Mouse (Mus musculus) midbrain, embryonic 11.5 days (tissue): ENCODE results near the gene Pxk. TPM values are rescaled to one million over a fixed set of nuclear protein-coding genes. Genes with fewer than 3 reads are reported as not detected.
A peak's percentile ranks its signal among the peaks of the same experiment; 100 is the strongest.

ENCODE experiments used
- ATAC-seq: fragments of 200-750 bp; cut with Nextera tagmentation; 2 replicates; pipeline ENCODE4 v1.8.0; 2017; ENCODE audit warnings: moderate TSS enrichment, moderate library complexity; ENCODE audit not compliant: low FRiP score
- DNase-seq: peaks from one replicate; pipeline ENCODE4 v3.0.0; 2015; ENCODE audit warnings: low spot score; ENCODE audit errors: missing footprints
- H3K27ac ChIP-seq: fragments of 300-500 bp; sonication (generic); 2 replicates; pipeline ENCODE4 v1.5.1; 2014; ENCODE audit warnings: low read depth, low read length
- H3K27me3 ChIP-seq: fragments of 300-500 bp; sonication (generic); 2 replicates; pipeline ENCODE4 v1.6.1; 2014; ENCODE audit warnings: mild to moderate bottlenecking, low read length, moderate library complexity, mixed read lengths; ENCODE audit not compliant: control insufficient read depth, insufficient read depth
- H3K36me3 ChIP-seq: fragments of 300-500 bp; sonication (generic); 2 replicates; pipeline ENCODE4 v1.6.1; 2014; ENCODE audit warnings: mild to moderate bottlenecking, low read length, moderate library complexity, mixed read lengths; ENCODE audit not compliant: control insufficient read depth, insufficient read depth
- H3K4me1 ChIP-seq: fragments of 300-500 bp; sonication (generic); 2 replicates; pipeline ENCODE4 v1.6.1; 2014; ENCODE audit warnings: low read length; ENCODE audit not compliant: control insufficient read depth, insufficient read depth
- H3K4me2 ChIP-seq: fragments of 300-500 bp; sonication (generic); 2 replicates; pipeline ENCODE4 v1.6.1; 2014; ENCODE audit warnings: mild to moderate bottlenecking, moderate library complexity
- H3K4me3 ChIP-seq: fragments of 300-500 bp; sonication (generic); 2 replicates; pipeline ENCODE4 v1.5.1; 2014; ENCODE audit warnings: low read depth, low read length
- H3K9ac ChIP-seq: fragments of 300-500 bp; sonication (generic); 2 replicates; pipeline ENCODE4 v1.6.1; 2014; ENCODE audit warnings: low read length
- H3K9me3 ChIP-seq: fragments of 300-500 bp; sonication (generic); 2 replicates; pipeline ENCODE4 v1.6.1; 2016; ENCODE audit warnings: low read length; ENCODE audit not compliant: control insufficient read depth
- WGBS: fragments of 180-500 bp; shearing (Covaris S2); extraction: QIAGEN DNeasy Blood & Tissue Kit; methylation state at CpG from one replicate; pipeline ENCODE4 v1.1.7; 2014; 5-methylcytosine and 5-hydroxymethylcytosine counted together
- polyA plus RNA-seq: library from polyadenylated mRNA; unstranded; fragments of >200 nt; fragmentation: Nextera tagmentation; extraction: Ambion mirVana; gene quantifications from 2 replicates; pipeline ENCODE4 v1.2.1, GENCODE M21; 2014

Pxk gene
- polyA plus RNA-seq, 1 experiment from 2014 or later: 23.2 TPM

DNA sequence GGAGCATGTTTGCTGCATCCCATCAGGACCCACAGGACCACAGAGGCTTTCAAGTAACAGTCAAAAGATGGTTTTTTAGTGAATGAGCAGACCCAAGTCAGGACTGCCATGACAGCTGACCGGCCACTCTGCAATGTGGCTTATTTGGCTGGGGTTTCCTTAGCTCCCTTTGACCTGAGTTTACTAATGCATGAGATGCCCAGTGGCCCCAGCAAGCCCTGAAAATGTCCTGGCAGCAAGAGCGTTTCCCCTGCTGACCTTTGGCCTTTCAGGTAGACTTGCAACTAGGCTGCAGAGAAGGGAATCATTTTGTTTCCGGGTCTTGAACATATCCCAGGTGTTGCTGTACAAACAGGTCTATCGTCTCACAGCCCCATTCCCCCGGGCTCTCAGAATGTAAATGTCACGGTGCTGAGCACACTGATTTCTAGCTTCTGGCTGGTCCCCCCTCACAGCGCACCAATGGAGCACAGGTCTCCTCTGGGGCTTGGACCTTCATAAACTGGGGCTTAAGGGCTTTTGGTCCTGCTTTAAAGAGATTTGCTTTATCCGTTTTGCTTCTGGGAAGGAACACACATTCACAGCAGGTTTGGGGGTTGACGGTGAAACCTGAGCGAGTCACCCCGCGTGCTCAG, 93.4 kb downstream of the Pxk start:
- no peaks in the 10 kb centered on the region for H3K36me3 ChIP-seq
- no peak for DNase-seq
- no peak overlapping the region for H3K27ac ChIP-seq
- no peaks in the 10 kb centered on the region for H3K4me1 ChIP-seq
- no peak overlapping the region for H3K4me2 ChIP-seq
- no peaks in the 10 kb centered on the region for H3K27me3 ChIP-seq
- no peak overlapping the region for H3K4me3 ChIP-seq
- WGBS: 75% methylated on average over 12 of the region's 12 CpGs
- H3K9ac ChIP-seq: no peak overlapping the region
- H3K9me3 ChIP-seq: no peaks in the 10 kb centered on the region
- no peak for ATAC-seq

DNA sequence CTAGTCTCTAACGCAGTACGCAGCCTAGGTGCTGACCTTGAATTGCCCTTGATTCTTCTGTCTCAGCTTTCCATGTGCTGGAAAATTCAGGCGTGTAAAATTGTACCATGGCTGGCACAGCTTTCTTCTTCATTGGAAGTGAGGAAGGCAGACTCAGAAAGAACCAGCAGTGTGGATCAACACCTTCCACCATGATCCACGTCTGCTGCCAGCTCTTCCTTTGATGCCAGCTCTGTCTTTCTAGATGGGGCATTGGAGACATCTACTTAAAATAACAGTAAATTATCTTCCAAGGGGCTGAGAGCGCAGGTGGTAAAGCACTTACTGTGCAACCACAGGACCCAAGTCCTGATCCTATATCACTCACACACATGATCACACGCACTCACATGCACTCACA, 94.7 kb downstream of the Pxk start:
- Histone ChIP-seq H3K9ac (no peak overlapping the region), H3K4me3 (no peak overlapping the region), H3K4me2 (no peak overlapping the region), H3K27ac (no peak overlapping the region), H3K36me3 (no peaks in the 10 kb centered on the region), H3K9me3 (no peaks in the 10 kb centered on the region), H3K4me1 (no peaks in the 10 kb centered on the region), H3K27me3 (no peaks in the 10 kb centered on the region)
- WGBS: 86% methylated on average over 6 of the region's 6 CpGs
- DNase-seq (no peak), ATAC-seq (no peak)

DNA sequence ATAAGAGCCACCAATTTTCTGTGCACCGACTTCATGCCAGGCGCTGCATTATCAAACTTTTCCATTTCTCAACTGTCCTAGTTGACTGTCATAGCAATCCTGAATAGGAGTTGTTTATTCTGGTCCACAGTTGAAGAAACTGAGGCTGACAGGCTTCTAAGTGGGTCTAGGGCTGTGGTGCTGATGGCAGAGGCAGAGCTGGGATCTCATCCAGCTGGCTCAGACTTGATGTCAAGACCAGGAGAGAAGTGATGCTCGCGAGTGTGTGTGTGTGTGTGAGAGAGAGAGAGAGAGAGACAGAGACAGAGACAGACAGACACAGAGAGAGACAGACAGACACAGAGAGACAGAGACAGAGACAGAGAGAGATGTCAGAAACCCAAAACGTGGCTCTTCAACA, 102.8 kb downstream of the Pxk start:
- no peak overlapping the region for H3K4me2 ChIP-seq
- no peaks in the 10 kb centered on the region for H3K4me1 ChIP-seq
- H3K27me3 ChIP-seq: no peaks in the 10 kb centered on the region
- WGBS: 82% methylated on average over 5 of the region's 5 CpGs
- no peak for DNase-seq
- no peaks in the 10 kb centered on the region for H3K9me3 ChIP-seq
- ATAC-seq: no peak
- no peak overlapping the region for H3K9ac ChIP-seq
- H3K27ac ChIP-seq: no peak overlapping the region
- H3K36me3 ChIP-seq: no peaks in the 10 kb centered on the region
- no peak overlapping the region for H3K4me3 ChIP-seq

DNA sequence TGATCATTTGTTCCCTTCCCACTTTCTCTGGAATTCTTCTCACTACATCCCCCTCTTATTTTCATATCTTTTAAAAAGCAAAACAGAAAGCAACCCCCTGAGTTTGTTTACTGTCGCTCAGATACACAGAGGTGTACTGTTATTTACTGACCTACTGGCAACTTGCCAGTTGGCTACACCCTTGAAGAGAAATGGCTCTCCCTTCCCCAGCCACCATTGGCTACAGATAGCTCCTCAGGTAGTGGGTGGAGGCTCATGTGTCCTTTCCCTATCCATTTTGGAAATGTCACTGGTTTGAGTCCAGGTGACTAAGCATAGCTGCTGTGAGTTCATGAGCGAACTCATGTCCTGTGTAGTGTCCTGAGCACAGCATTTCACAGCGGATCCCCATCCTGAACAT, 103.7 kb downstream of the Pxk start:
- ATAC-seq: no peak
- Histone ChIP-seq H3K9ac (no peak overlapping the region), H3K9me3 (no peaks in the 10 kb centered on the region), H3K36me3 (no peaks in the 10 kb centered on the region), H3K4me3 (no peak overlapping the region), H3K4me2 (no peak overlapping the region), H3K27ac (no peak overlapping the region), H3K27me3 (no peaks in the 10 kb centered on the region), H3K4me1 (no peaks in the 10 kb centered on the region)
- no peak for DNase-seq
- WGBS: 90% methylated on average over 3 of the region's 3 CpGs

DNA sequence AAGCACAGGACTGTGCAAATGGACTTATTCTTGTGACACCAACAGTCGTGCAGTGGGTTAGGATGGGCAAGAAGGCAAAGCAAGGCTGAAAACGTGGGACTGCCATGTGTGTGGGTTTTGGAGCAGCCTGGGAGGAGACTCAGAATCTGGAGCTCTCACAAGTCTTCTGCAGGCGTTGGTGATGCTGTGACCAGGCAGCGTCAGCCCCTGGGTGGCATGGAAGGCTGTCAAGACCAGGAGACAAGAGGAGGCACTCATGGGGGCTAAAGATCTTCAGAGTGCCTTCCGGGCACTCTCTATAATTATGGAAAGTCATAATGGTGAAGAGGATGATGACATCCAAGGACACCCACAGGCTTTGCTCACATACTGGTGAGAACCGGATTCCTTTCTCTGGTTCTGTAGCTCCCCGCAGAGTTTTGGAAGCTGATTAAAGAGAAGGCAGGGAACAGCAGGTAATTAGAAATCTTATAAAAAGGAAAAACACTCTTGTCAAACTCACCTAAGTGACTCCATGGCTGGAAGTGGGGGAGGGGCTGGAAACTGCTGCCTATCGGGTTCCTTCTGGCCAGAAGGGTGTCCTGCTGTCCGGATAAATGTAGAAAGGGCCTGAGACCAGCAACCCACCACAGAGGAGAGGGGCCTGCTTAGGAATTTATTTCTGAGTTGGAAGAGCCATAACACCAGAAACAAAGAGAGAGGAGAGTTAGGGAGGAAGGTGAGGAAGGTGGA, 108.3 kb downstream of the Pxk start:
- Histone ChIP-seq H3K36me3 (no peaks in the 10 kb centered on the region), H3K9ac (no peak overlapping the region), H3K4me3 (no peak overlapping the region), H3K27ac (no peak overlapping the region), H3K4me2 (no peak overlapping the region), H3K27me3 (no peaks in the 10 kb centered on the region), H3K9me3 (no peaks in the 10 kb centered on the region), H3K4me1 (no peaks in the 10 kb centered on the region)
- DNase-seq (no peak), ATAC-seq (no peak; the same call in 1 of the 2 replicates)
- 58% methylated on average over 9 of the region's 9 CpGs for WGBS

DNA sequence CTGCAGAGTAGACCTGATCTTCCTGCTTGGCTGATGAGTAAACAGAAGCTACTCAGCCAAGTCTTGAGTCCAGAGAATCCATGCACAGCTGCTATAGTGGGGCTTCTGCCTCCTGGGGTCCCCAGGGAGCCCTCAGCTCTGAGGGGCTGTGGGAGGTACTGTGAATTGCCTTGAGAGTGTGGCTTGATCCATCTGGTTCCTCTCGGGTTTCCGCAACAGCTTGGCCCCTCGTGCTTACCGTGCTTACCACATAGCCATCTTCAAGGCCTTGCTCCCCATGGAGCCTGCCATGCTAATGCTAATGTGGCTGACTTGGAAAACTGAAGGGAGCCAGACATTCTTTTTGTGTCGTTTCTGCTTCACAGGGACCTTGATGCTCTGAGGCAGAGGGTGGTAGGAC, 109.1 kb downstream of the Pxk start:
- H3K4me2 ChIP-seq: no peak overlapping the region
- no peak overlapping the region for H3K27ac ChIP-seq
- H3K36me3 ChIP-seq: no peaks in the 10 kb centered on the region
- peak; percentile 60 for ATAC-seq
- no peak for DNase-seq
- H3K9me3 ChIP-seq: no peaks in the 10 kb centered on the region
- H3K4me3 ChIP-seq: no peak overlapping the region
- no peak overlapping the region for H3K9ac ChIP-seq
- H3K4me1 ChIP-seq: no peaks in the 10 kb centered on the region
- no peaks in the 10 kb centered on the region for H3K27me3 ChIP-seq
- WGBS: 9% methylated on average over 5 of the region's 5 CpGs

DNA sequence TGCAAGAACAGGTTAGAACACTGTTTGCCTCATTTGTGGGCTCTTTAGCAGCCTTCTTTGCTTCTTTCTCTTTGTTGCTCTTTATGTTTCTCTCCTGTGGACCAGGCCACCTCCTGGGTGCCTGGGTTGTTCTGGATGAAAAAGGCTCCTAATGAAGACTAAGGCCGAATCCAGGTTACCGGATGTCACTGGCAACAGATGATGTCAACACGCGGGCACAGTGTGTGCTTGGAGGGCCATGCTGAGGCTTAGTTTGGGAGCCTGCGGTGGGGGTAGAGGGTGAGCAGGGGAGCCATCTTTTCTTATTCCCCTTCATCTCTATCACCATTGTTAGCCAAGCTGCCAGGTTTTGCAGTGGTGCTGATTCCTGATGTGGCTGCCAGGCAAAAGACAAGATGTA, 109.5 kb downstream of the Pxk start:
- WGBS: 57% methylated on average over 5 of the region's 5 CpGs
- DNase-seq (no peak), ATAC-seq (no peak)
- Histone ChIP-seq H3K27ac (no peak overlapping the region), H3K36me3 (no peaks in the 10 kb centered on the region), H3K9me3 (no peaks in the 10 kb centered on the region), H3K4me2 (no peak overlapping the region), H3K27me3 (no peaks in the 10 kb centered on the region), H3K9ac (no peak overlapping the region), H3K4me1 (no peaks in the 10 kb centered on the region), H3K4me3 (no peak overlapping the region)

DNA sequence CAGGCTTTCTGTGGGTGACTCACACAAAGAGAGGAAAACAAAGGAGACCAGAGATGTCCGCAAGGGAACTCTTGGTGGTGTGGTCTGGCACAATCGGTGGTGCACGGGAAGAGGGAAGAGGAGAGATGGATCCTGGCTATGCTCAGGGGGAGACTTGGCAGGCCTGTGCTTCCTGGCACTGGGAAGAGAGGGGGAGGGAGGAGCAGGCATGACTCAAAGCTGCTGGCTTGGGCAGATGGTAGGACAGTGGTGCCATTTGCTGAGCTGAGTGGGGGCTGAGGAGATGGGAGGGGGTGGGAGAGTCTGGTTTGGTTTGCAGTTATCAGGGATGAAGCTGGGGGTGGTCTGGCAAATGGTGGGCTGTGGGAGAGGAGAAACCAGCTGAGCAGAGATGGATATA, 110.9 kb downstream of the Pxk start:
- no peak overlapping the region for H3K27ac ChIP-seq
- 79% methylated on average over 3 of the region's 3 CpGs for WGBS
- ATAC-seq: no peak

DNA sequence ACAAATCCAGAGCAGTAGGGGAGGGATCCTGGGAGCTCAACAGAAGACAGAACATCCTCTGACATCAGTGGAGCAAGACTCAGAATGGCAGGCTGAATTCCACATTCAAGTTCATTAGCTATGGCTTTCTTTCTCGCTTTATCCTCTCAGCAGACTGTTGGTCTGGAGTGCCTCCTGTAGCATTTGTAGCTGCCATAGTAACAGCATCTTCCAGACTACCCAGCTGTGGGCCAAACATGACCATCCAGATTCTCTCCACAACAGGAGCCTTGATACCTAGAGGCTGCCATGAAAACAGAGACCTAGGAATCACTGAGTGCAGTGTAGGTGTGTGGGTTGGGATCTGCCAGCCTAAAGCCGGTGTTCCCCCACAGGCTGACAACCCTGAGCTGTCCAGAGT, 111.9 kb downstream of the Pxk start:
- no peaks in the 10 kb centered on the region for H3K27me3 ChIP-seq
- H3K4me3 ChIP-seq: no peak overlapping the region
- DNase-seq (no peak), ATAC-seq (no peak)
- 80% methylated on average over 2 of the region's 2 CpGs for WGBS
- H3K9me3 ChIP-seq: no peaks in the 10 kb centered on the region
- no peak overlapping the region for H3K27ac ChIP-seq
- H3K36me3 ChIP-seq: no peaks in the 10 kb centered on the region
- peaks cover 2% of the 10 kb centered on the region; the same call in 1 of the 2 replicates for H3K4me1 ChIP-seq
- no peak overlapping the region for H3K4me2 ChIP-seq
- no peak overlapping the region for H3K9ac ChIP-seq

More for the DNA sequence above, 110.9 kb downstream of the Pxk start:
- Histone ChIP-seq H3K9me3 (no peaks in the 10 kb centered on the region), H3K4me3 (no peak overlapping the region), H3K4me2 (no peak overlapping the region), H3K36me3 (no peaks in the 10 kb centered on the region), H3K27me3 (no peaks in the 10 kb centered on the region), H3K9ac (no peak overlapping the region), H3K4me1 (no peaks in the 10 kb centered on the region)
- DNase-seq: no peak
